Mouse (Mus musculus) embryonic facial prominence, embryonic 11.5 days (tissue): Measurements from ENCODE around the gene Ttc27. TPM values are rescaled to one million over a fixed set of nuclear protein-coding genes. Genes with fewer than 3 reads are reported as not detected.

Source experiments
- ATAC-seq: fragments of 200-750 bp; cut with Nextera tagmentation; replicated peaks from 2 replicates; pipeline ENCODE4 v1.8.0; 2017; ENCODE audit warnings: low read depth; ENCODE audit not compliant: insufficient number of reproducible peaks, low FRiP score, low TSS enrichment
- DNase-seq: peaks from one replicate; pipeline ENCODE4 v3.0.0-alpha.2; 2015; ENCODE audit warnings: low spot score
- H3K27ac ChIP-seq: fragments of 300-500 bp; sonication (generic); replicated peaks from 2 replicates; pipeline ENCODE4 v1.5.1; 2014; ENCODE audit warnings: mild to moderate bottlenecking, low read depth, low read length, control low read depth
- H3K27me3 ChIP-seq: fragments of 300-500 bp; sonication (generic); 2 replicates; pipeline ENCODE4 v1.6.1; 2014; ENCODE audit warnings: mild to moderate bottlenecking, low read length, moderate library complexity, mixed read lengths; ENCODE audit not compliant: control insufficient read depth, insufficient read depth
- H3K36me3 ChIP-seq: fragments of 300-500 bp; sonication (generic); replicated peaks from 2 replicates; pipeline ENCODE4 v1.6.1; 2014; ENCODE audit warnings: low read depth, mild to moderate bottlenecking, low read length, moderate library complexity, mixed read lengths; ENCODE audit not compliant: control insufficient read depth, insufficient read depth
- H3K4me1 ChIP-seq: fragments of 300-500 bp; sonication (generic); 2 replicates; pipeline ENCODE4 v1.6.1; 2014; ENCODE audit warnings: low read length, mixed read lengths; ENCODE audit not compliant: control insufficient read depth, insufficient read depth
- H3K4me2 ChIP-seq: fragments of 300-500 bp; sonication (generic); 2 replicates; pipeline ENCODE4 v1.6.1; 2014; ENCODE audit warnings: low read depth, mild to moderate bottlenecking, control low read depth, low read length, moderate library complexity
- H3K4me3 ChIP-seq: fragments of 300-500 bp; sonication (generic); 2 replicates; pipeline ENCODE4 v1.5.1; 2014; ENCODE audit warnings: low read depth, low read length, control low read depth
- H3K9ac ChIP-seq: fragments of 300-500 bp; sonication (generic); replicated peaks from 2 replicates; pipeline ENCODE4 v1.6.1; 2014; ENCODE audit warnings: mild to moderate bottlenecking, control low read depth, low read length
- H3K9me3 ChIP-seq: fragments of 300-500 bp; sonication (generic); replicated peaks from 2 replicates; pipeline ENCODE4 v1.6.1; 2016; ENCODE audit warnings: mild to moderate bottlenecking, low read length, inconsistent platforms, mixed read lengths; ENCODE audit not compliant: control insufficient read depth
- WGBS: fragments of 180-500 bp; shearing (Covaris S2); extraction: QIAGEN DNeasy Blood & Tissue Kit; methylation state at CpG from one replicate; pipeline ENCODE4 v1.1.7; 2014; 5-methylcytosine and 5-hydroxymethylcytosine counted together
- polyA plus RNA-seq: library from polyadenylated mRNA; unstranded; fragments of >200 nt; fragmentation: Nextera tagmentation; extraction: Ambion mirVana; gene quantifications from 2 replicates; pipeline ENCODE4 v1.2.1, GENCODE M21; 2014

Ttc27 gene
- polyA plus RNA-seq, 1 experiment from 2014 or later = 35.4 TPM

GRCm38 (mm10) chr17:74715724-74716123, 1.8 kb upstream of the Ttc27 start:
- no peak for ATAC-seq
- H3K4me1 ChIP-seq = no peaks in the 10 kb centered on the region
- no peaks in the 10 kb centered on the region for H3K27me3 ChIP-seq
- no peak overlapping the region for H3K4me2 ChIP-seq
- H3K9me3 ChIP-seq = no peaks in the 10 kb centered on the region
- no peaks in the 10 kb centered on the region for H3K36me3 ChIP-seq
- H3K9ac ChIP-seq = no peak overlapping the region
- no peak overlapping the region for H3K4me3 ChIP-seq
- WGBS = 43% methylated on average over 1 of the region's 1 CpGs
- DNase-seq = no peak
- no peak overlapping the region for H3K27ac ChIP-seq

- DNase-seq (no peak), ATAC-seq (no peak)
- Histone ChIP-seq H3K4me1 (no peaks in the 10 kb centered on the region), H3K27ac (no peak overlapping the region), H3K4me3 (no peak overlapping the region), H3K4me2 (no peak overlapping the region), H3K9ac (no peak overlapping the region), H3K36me3 (no peaks in the 10 kb centered on the region), H3K27me3 (no peaks in the 10 kb centered on the region), H3K9me3 (no peaks in the 10 kb centered on the region)
- WGBS = 59% methylated on average over 3 of the region's 3 CpGs
Measured at GRCm38 (mm10) chr17:74716643-74717042, 889 bp upstream of the Ttc27 start.

- DNase-seq (no peak), ATAC-seq (peak; percentile 11; the same call in 1 of the 2 replicates)
- no peaks in the 10 kb centered on the region for H3K27me3 ChIP-seq
- peak overlapping the region; percentile 80 for H3K4me3 ChIP-seq
- H3K9ac ChIP-seq = peak overlapping the region; percentile 44
- WGBS = 10% methylated on average over 14 of the region's 14 CpGs
- peak overlapping the region; percentile 54 for H3K4me2 ChIP-seq
- H3K27ac ChIP-seq = no peak overlapping the region
- H3K4me1 ChIP-seq = no peaks in the 10 kb centered on the region
- H3K9me3 ChIP-seq = no peaks in the 10 kb centered on the region
- no peaks in the 10 kb centered on the region for H3K36me3 ChIP-seq
Measured at GRCm38 (mm10) chr17:74717091-74717617, 378 bp upstream of the Ttc27 start.

GRCm38 (mm10) chr17:74732872-74733271, 15.3 kb downstream of the Ttc27 start:
- H3K27me3 ChIP-seq = no peaks in the 10 kb centered on the region
- H3K4me1 ChIP-seq = no peaks in the 10 kb centered on the region
- no peak overlapping the region for H3K27ac ChIP-seq
- no peak overlapping the region for H3K4me3 ChIP-seq
- peak; percentile 30 for DNase-seq
- no peak overlapping the region for H3K9ac ChIP-seq
- H3K36me3 ChIP-seq = no peaks in the 10 kb centered on the region
- H3K9me3 ChIP-seq = no peaks in the 10 kb centered on the region
- H3K4me2 ChIP-seq = no peak overlapping the region
- ATAC-seq = no peak

- no peak overlapping the region for H3K4me2 ChIP-seq
- no peak overlapping the region for H3K4me3 ChIP-seq
- no peaks in the 10 kb centered on the region for H3K36me3 ChIP-seq
- H3K27ac ChIP-seq = no peak overlapping the region
- no peaks in the 10 kb centered on the region for H3K9me3 ChIP-seq
- no peaks in the 10 kb centered on the region for H3K27me3 ChIP-seq
- no peaks in the 10 kb centered on the region for H3K4me1 ChIP-seq
- 92% methylated on average over 11 of the region's 11 CpGs for WGBS
- ATAC-seq (no peak), DNase-seq (no peak)
- H3K9ac ChIP-seq = no peak overlapping the region
Measured at GRCm38 (mm10) chr17:74735392-74735791, 17.9 kb downstream of the Ttc27 start.

GRCm38 (mm10) chr17:74749659-74750058, 32.1 kb downstream of the Ttc27 start:
- H3K4me1 ChIP-seq = no peaks in the 10 kb centered on the region
- no peak overlapping the region for H3K27ac ChIP-seq
- H3K27me3 ChIP-seq = no peaks in the 10 kb centered on the region
- no peaks in the 10 kb centered on the region for H3K36me3 ChIP-seq
- no peak for DNase-seq
- ATAC-seq = no peak
- H3K4me3 ChIP-seq = no peak overlapping the region
- WGBS = 78% methylated on average over 1 of the region's 1 CpGs
- H3K9me3 ChIP-seq = no peaks in the 10 kb centered on the region
- H3K9ac ChIP-seq = no peak overlapping the region
- H3K4me2 ChIP-seq = no peak overlapping the region

GRCm38 (mm10) chr17:74751026-74751425, 33.5 kb downstream of the Ttc27 start:
- no peak overlapping the region for H3K4me3 ChIP-seq
- DNase-seq (no peak), ATAC-seq (no peak)
- no peaks in the 10 kb centered on the region for H3K4me1 ChIP-seq
- H3K9ac ChIP-seq = no peak overlapping the region
- H3K4me2 ChIP-seq = no peak overlapping the region
- 91% methylated on average over 4 of the region's 4 CpGs for WGBS
- no peaks in the 10 kb centered on the region for H3K36me3 ChIP-seq
- no peaks in the 10 kb centered on the region for H3K9me3 ChIP-seq
- no peak overlapping the region for H3K27ac ChIP-seq
- no peaks in the 10 kb centered on the region for H3K27me3 ChIP-seq

GRCm38 (mm10) chr17:74752906-74753627, 35.5 kb downstream of the Ttc27 start:
- Histone ChIP-seq H3K27ac (no peak overlapping the region), H3K4me1 (no peaks in the 10 kb centered on the region), H3K4me2 (no peak overlapping the region), H3K36me3 (no peaks in the 10 kb centered on the region), H3K9ac (no peak overlapping the region), H3K27me3 (no peaks in the 10 kb centered on the region), H3K4me3 (no peak overlapping the region), H3K9me3 (no peaks in the 10 kb centered on the region)
- WGBS = 89% methylated on average over 8 of the region's 8 CpGs
- ATAC-seq (no peak), DNase-seq (no peak)
